Mouse (Mus musculus): ENCODE measurements around the gene Sorcs1.

The Sorcs1 gene

DNA sequence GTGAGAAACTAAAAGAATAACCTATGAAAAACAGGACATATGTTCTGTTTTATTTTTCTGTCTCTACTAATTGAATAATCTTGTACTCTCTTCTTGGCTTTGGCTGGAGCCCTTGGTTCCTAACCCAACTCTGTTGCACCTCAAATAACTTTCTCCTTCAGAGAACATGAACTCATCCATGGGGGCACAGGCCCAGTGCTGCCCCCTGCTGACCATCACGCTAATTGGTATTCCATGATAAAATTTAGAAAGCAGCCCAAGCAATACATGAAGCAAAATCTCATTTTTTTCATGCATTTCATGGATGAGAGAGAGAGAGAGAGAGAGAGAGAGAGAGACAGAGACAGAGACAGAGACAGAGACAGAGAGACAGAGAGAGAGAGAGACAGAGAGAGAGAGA, 255.5 kb downstream of the Sorcs1 start:
- DNase-seq (ENCODE audit: low spot score in 2 of 2) = no peak

GRCm38 (mm10) chr19:50418962-50419720, 259.3 kb downstream of the Sorcs1 start:
- DNase-seq (ENCODE audit: low spot score in 2 of 2) = peak; percentile 34 to 71

- DNase-seq (ENCODE audit: low spot score in 2 of 2) = no peak
These were observed 267.9 kb downstream of the Sorcs1 start for GRCm38 (mm10) chr19:50410561-50410960.

DNA sequence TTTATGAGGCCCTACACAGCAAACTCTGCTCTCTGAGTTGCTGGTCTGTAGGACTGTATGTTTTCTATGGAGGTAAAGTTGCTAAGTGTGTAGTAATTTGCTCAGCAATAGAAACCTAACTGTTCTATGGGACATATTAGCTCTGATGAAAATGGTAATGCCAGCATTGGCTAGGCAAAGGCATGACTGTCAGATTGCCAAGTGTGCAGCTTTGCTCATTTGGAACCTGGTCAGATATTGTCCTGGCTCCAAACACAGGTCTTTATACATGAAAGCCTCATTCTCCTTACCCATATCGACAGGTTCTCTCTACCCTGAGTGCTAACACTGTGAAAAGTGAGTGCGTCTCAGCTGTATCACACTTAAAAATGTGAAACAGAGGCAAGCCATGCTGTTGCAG, 280.1 kb downstream of the Sorcs1 start:
- no peak for DNase-seq (ENCODE audit: low spot score in 2 of 2)

DNA sequence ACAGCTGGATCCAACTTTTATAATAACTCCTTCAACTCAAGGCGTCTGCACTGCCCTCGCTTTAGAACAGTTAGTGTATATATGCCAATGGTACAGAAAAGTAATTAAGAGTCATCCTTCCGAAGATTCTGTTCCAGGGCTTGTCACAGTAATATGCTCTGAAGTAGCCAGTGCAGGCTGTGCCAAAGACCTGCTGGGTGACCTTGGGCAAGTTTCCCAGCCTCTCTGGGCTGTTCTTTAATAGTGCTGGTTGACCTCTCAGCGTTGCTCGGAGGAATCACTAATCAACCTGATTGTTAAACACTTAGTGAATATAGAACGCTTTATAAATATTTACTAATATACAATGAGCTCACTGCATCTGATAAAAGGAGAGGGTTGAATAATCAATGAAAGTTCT, 282.7 kb downstream of the Sorcs1 start:
- no peak for DNase-seq (ENCODE audit: low spot score in 2 of 2)

DNA sequence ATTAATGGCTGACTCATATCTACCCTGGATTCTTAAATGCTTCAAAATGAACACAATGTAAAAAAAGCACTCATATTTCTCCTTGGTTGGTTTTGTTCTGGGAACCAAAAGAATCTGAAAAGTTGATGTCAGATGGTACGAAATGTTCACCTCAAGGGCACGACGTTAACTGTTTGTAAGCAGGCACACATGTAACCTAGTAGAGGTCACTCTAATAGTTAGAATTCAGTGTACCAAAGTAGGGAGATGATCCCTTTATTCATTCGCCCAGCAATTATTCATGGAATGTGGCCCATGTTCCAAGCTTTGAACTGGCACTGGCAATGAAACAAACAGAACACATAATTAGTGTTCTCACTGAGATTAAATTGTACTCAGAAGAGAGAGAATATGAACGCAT, 284.3 kb downstream of the Sorcs1 start:
- DNase-seq (ENCODE audit: low spot score in 2 of 2) = no peak

DNA sequence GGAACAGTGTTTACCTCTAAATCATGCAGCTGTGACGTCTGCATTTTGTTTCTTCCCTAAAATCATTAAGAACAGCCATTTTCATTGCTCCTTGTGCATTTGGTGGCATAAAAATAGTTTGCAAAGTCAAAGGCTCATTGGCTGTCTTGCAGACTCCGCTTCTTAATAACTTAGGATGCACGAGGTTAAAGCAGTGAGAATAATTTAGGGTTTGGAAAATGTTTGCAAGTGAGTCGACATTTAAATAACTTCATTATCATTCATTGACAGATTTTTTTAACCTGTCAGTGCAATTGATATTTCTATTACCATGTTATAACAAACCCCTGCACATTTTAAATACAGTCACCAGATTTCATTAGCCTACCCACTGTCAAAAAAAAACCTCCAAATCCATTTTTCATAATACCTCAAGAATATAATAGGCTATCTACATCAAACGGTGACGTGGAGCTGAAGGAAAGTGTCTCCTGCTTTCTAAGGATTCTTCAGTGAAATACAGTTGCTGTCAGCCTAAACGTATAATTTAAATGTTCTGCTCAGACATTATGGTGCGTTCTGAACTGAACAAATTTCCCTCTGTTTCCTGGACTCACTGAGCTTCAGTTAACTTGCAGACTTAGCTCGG, 288.4 kb downstream of the Sorcs1 start:
- no peak for DNase-seq (ENCODE audit: low spot score in 2 of 2)

DNA sequence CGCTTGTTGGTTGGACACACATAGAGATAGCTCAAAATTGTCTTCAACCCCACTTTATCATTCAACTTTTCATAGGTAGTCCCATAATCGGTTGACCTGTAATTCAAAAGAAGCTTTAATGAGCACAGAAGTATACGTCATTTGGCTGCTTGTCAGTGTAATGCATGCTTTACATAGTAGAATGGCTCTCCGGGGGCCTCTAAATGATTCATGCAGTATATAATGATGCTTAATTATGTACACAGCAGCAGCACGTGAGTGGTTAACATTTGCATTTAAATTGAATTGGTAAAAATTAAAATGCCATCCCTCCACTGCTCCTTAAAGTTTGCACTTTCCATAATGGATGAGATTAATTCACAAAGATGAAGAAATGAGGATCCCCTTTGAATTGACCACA, 299.5 kb downstream of the Sorcs1 start:
- no peak for DNase-seq (ENCODE audit: low spot score in 2 of 2)

DNA sequence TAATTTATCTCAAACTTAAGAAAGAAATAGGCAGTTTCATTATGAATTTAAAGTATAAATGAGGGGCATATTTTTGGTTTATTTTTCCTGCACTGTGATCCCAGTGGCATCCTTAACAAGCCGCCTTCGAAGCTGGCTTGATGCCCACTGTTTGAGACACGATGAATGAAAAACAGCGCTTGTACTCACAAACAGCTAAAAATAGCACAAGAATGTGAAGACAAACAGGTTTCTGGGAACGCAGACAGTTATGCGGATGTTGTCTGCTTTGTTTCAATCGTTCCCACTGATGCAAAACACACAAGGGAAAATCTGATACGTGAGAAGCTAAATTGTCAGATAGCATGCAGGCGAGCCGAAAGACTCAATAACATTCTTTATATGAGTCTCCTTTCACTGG, 303.7 kb downstream of the Sorcs1 start:
- DNase-seq (ENCODE audit: low spot score in 2 of 2) = peak; percentile 4 to 18

DNA sequence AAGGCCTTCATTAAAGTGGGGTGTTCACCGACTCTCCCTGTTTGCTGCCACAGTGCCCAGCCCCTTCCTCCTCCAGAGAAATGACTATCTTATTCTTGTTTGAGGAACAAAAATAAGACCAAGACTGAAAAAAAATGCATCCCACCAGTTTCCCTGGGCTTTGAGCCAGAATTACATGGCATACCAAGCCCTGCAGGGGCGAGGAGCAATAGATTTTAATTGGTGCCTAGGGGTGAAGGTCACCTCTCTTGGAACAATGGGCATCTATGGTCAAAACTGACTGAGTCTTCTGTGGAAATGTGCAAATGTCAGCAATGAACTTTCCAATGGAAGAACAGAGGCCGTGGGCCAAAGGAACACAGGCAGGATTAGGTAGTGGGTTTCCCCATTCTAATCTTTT, 312.0 kb downstream of the Sorcs1 start:
- no peak for DNase-seq (ENCODE audit: low spot score in 2 of 2)

- no peak for DNase-seq (ENCODE audit: low spot score in 2 of 2)
These were observed 315.6 kb downstream of the Sorcs1 start for GRCm38 (mm10) chr19:50362655-50363500.

- no peak for DNase-seq (ENCODE audit: low spot score in 2 of 2)
These were observed 319.9 kb downstream of the Sorcs1 start for GRCm38 (mm10) chr19:50358561-50358960.

DNA sequence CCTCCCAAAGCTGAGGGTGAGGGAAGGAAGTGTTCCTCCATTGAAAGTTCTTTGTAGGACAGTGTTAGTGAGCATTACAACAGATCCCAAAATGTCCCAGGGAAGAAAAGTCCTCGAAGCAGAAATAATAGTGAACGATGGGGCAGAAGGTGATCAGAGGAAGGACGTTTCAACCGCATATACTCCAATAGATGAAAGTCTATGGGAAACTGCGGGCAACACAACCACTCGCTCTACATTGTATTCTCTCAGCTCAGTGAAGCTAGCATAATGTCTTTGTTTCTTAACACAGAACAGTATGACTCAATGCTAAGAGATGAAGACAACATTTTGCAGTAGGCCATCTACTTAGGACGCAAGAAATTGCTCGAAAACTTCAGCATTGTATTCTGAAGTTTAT, 339.2 kb downstream of the Sorcs1 start:
- no peak for DNase-seq (ENCODE audit: low spot score in 2 of 2)

DNA sequence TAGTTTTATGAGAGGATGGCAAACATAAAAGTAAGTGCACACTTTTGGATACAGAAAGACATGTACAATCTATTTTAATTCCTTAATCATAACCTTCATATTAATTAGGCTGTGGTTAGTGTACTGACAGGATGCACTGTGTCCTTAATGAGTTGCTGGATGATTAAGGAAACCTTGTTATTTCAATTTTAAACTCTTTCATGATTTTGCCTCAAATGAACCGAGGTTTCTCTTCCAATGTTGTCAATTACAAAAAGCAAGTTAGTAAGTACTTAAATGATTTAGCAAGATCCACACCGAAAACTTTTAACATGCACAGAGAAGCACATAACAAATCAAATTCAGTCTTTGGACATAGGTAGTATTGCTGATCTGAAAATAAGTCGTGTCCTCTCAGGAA, 341.7 kb downstream of the Sorcs1 start:
- DNase-seq (ENCODE audit: low spot score in 2 of 2) = no peak

DNA sequence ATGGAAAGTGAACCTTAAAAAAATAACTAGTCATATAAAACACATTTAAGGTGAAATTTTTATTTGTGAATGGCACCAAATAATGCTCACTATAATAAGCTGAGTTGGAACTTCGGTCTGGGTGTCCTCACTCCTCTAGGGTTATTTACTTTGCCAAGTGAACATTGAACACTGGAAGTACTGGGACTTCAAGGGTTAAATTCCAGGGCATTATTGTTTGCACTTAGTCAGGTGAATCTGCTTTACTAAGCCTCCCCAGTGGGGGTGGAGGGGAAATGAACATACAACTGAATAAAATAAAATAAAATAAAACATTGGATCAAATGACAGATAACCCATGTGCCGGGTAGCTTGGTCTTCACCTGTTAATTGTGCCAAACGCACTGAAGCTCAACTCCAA, 347.3 kb downstream of the Sorcs1 start:
- no peak for DNase-seq (ENCODE audit: low spot score in 2 of 2)

DNA sequence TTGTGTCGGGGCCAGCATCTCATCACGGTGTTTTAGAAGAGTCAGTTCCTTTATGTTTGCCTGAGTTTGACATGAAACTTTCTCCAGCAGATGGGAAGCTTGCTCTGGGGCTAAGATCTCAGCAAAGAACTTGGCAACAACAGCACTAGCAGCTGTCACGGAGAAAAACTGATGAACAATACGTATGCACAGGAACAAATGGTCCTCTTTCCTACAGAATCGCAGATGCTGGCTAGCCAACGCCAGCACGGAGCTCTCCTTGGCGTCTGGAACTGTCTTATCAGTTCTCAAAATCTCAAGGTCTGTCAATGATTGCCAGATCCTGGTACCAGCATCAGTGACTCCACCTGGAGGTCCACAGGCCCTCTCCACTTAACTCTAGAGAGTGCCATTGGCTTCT, 350.6 kb downstream of the Sorcs1 start:
- peak; percentile 3 to 15 for DNase-seq (ENCODE audit: low spot score in 2 of 2)

GRCm38 (mm10) chr19:50326151-50326550, 352.3 kb downstream of the Sorcs1 start:
- no peak for DNase-seq (ENCODE audit: low spot score in 2 of 2)

- DNase-seq (ENCODE audit: low spot score in 2 of 2) = no peak
These were observed 352.8 kb downstream of the Sorcs1 start for GRCm38 (mm10) chr19:50325686-50326085.

GRCm38 (mm10) chr19:50307046-50307445, 371.4 kb downstream of the Sorcs1 start:
- no peak for DNase-seq (ENCODE audit: low spot score in 2 of 2)

DNA sequence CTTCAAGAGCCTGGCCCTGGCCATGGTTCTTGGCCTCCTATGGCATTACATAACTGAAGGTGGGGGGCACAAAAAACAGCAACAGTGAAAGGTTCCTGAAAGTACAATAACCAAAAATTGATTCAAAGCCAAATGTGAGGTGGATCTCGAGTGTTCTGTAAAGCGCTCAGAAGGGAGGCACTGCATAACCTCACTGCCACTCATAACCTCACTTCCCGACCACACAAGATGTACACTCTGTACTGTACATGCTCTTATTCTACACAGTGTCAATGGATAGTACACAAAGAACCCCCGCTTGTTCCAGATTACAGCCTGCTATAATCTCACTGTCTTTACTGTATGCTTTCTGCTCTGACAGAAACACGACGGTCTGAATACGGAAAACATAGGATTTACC, 384.2 kb downstream of the Sorcs1 start:
- DNase-seq (ENCODE audit: low spot score in 2 of 2) = no peak

DNA sequence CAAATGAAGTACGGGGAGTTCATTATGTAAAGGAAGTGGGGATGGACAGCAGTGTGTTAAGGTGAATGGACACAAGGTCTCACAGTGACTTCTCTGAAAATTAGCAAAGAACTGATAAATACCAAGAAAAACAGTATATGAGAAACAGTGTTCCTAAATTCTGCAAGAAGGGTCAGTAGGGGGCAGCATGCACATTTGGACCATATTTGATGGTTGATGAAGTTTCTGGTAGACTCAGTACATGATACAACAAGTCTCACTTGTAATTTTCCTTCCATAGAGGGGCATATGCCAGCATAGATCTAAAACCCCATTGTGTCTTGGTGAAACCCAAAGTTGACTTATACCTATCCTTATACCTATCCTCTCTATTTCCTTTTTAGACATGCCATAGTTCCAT, 414.0 kb downstream of the Sorcs1 start:
- no peak for DNase-seq (ENCODE audit: low spot score in 2 of 2)

- peak; percentile 8 to 12 for DNase-seq (ENCODE audit: low spot score in 2 of 2)
These were observed 419.6 kb downstream of the Sorcs1 start for GRCm38 (mm10) chr19:50258718-50259413.
